Mouse (Mus musculus) limb, embryonic 12.5 days (tissue): ENCODE results near the gene Clmn. TPM values are rescaled to one million over a fixed set of nuclear protein-coding genes. Genes with fewer than 3 reads are reported as not detected.
A peak's percentile ranks its signal among the peaks of the same experiment; 100 is the strongest.

Experiments
- ATAC-seq: fragments of 200-750 bp; cut with Nextera tagmentation; 2 replicates; pipeline ENCODE4 v1.8.0; 2017; ENCODE audit warnings: low read depth, moderate TSS enrichment; ENCODE audit not compliant: insufficient number of reproducible peaks, insufficient read depth, low FRiP score, low TSS enrichment
- H3K27ac ChIP-seq: fragments of 300-500 bp; sonication (generic); 2 replicates; pipeline ENCODE4 v1.5.1; 2016; ENCODE audit warnings: mild to moderate bottlenecking, moderate library complexity
- H3K27me3 ChIP-seq: fragments of 300-500 bp; sonication (generic); 2 replicates; pipeline ENCODE4 v1.6.1; 2016; ENCODE audit warnings: mild to moderate bottlenecking, moderate library complexity
- H3K36me3 ChIP-seq: fragments of 300-500 bp; sonication (generic); 2 replicates; pipeline ENCODE4 v1.6.1; 2016; ENCODE audit warnings: mild to moderate bottlenecking, moderate library complexity
- H3K4me1 ChIP-seq: fragments of 300-500 bp; sonication (generic); replicated peaks from 2 replicates; pipeline ENCODE4 v1.6.1; 2016
- H3K4me2 ChIP-seq: fragments of 300-500 bp; sonication (generic); 2 replicates; pipeline ENCODE4 v1.6.1; 2016; ENCODE audit warnings: mild to moderate bottlenecking, moderate library complexity
- H3K4me3 ChIP-seq: fragments of 300-500 bp; sonication (generic); replicated peaks from 2 replicates; pipeline ENCODE4 v1.5.1; 2016; ENCODE audit warnings: mild to moderate bottlenecking
- H3K9ac ChIP-seq: fragments of 300-500 bp; sonication (generic); replicated peaks from 2 replicates; pipeline ENCODE4 v1.6.1; 2016; ENCODE audit warnings: mild to moderate bottlenecking, moderate library complexity
- H3K9me3 ChIP-seq: fragments of 300-500 bp; sonication (generic); 2 replicates; pipeline ENCODE4 v1.6.1; 2016; ENCODE audit warnings: mild to moderate bottlenecking, moderate library complexity
- WGBS: fragments of 180-500 bp; shearing (Covaris S2); methylation state at CpG from one replicate; pipeline ENCODE4 v1.1.7; 2016; 5-methylcytosine and 5-hydroxymethylcytosine counted together
- polyA plus RNA-seq: library from polyadenylated mRNA; unstranded; fragments of >200 nt; fragmentation: Nextera tagmentation; extraction: Ambion mirVana; gene quantifications from 2 replicates; pipeline ENCODE4 v1.2.1, GENCODE M21; 2016

Gene Clmn
- polyA plus RNA-seq, 1 experiment from 2014 or later: 5.2 TPM

GRCm38 (mm10) chr12:104758066-104758465, 106.8 kb downstream of the Clmn start:
- ATAC-seq: no peak
- H3K4me2 ChIP-seq: no peak overlapping the region
- H3K36me3 ChIP-seq: no peaks in the 10 kb centered on the region
- no peak overlapping the region for H3K9ac ChIP-seq
- H3K4me3 ChIP-seq: no peak overlapping the region
- WGBS: 89% methylated on average over 7 of the region's 7 CpGs
- H3K4me1 ChIP-seq: no peaks in the 10 kb centered on the region
- no peak overlapping the region for H3K27ac ChIP-seq
- no peaks in the 10 kb centered on the region for H3K9me3 ChIP-seq
- no peaks in the 10 kb centered on the region for H3K27me3 ChIP-seq

DNA sequence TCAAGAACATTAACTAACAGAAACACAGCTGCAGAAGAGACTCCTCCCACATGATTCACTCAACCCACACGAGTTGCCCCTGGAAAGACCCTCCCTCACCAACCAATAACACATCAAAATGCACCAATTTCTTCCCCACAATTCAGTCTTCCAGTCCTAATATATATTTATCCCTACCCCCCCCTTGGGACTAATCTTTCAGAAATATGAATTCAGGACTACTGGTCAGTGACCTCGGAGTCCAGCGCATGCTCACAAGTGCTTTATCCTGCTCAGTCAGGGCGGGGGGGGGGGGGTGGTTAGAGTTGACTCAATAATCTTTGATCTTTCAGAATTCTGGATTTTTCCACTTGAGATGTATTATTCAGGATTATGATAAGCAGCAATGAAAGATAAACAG, 111.2 kb downstream of the Clmn start:
- 71% methylated on average over 4 of the region's 4 CpGs for WGBS
- Histone ChIP-seq H3K9ac (no peak overlapping the region), H3K4me1 (peaks cover 25% of the 10 kb centered on the region), H3K9me3 (no peaks in the 10 kb centered on the region), H3K27ac (no peak overlapping the region), H3K4me2 (no peak overlapping the region), H3K36me3 (peaks cover 11% of the 10 kb centered on the region), H3K4me3 (no peak overlapping the region), H3K27me3 (no peaks in the 10 kb centered on the region)
- no peak for ATAC-seq

- no peaks in the 10 kb centered on the region for H3K27me3 ChIP-seq
- peak; percentile 90 for ATAC-seq
- H3K9me3 ChIP-seq: no peaks in the 10 kb centered on the region
- H3K27ac ChIP-seq: peak within 1 kb of the TSS; percentile 92
- H3K4me3 ChIP-seq: peak within 1 kb of the TSS; percentile 97
- H3K36me3 ChIP-seq: peaks cover 13% of the 10 kb centered on the region
- peaks cover 31% of the 10 kb centered on the region for H3K4me1 ChIP-seq
- under 1% methylated on average over 93 of the region's 94 CpGs for WGBS
- H3K4me2 ChIP-seq: peak within 1 kb of the TSS; percentile 92
- H3K9ac ChIP-seq: peak within 1 kb of the TSS; percentile 94
These were observed 112.8 kb downstream of the Clmn start, which contains the start of gene Dicer1 for GRCm38 (mm10) chr12:104751814-104752765. Gene Dicer1, minus strand, starts transcription at chr12:104751952.

DNA sequence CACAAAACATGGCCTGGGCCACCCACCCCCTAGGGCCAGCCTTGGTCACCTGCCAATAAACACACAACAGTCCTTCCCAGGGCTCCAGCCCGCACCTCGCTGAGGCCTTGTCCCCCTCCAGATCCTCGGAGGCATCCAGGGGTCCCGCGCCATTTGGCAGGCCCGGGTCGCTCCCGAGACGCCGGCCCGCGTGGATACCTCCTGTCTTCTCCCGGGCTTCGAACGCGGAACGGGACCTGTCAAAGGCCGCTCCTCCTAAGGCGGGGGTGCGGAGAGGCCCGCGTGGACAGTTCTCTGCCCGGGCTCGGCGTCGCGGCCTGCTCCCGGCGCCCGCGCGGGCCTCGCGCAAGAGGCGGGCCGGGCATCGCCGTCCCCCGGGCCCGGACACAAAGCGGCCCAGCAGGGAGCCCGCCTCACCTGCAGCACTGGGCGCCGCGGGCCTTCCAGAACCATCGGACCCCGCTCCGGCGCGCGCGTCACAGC, 113.5 kb downstream of the Clmn start:
- Histone ChIP-seq H3K4me1 (peaks cover 34% of the 10 kb centered on the region), H3K4me3 (peak overlapping the region; percentile 97), H3K27ac (peak overlapping the region; percentile 92), H3K4me2 (peak overlapping the region; percentile 92), H3K27me3 (no peaks in the 10 kb centered on the region), H3K9me3 (no peaks in the 10 kb centered on the region), H3K36me3 (peaks cover 13% of the 10 kb centered on the region), H3K9ac (peak overlapping the region; percentile 94)
- ATAC-seq: peak; percentile 32
- under 1% methylated on average over 52 of the region's 52 CpGs for WGBS

- H3K36me3 ChIP-seq: peaks cover 13% of the 10 kb centered on the region
- no peak overlapping the region for H3K4me2 ChIP-seq
- peaks cover 36% of the 10 kb centered on the region for H3K4me1 ChIP-seq
- 90% methylated on average over 2 of the region's 2 CpGs for WGBS
- H3K4me3 ChIP-seq: no peak overlapping the region
- H3K9ac ChIP-seq: no peak overlapping the region
- no peak for ATAC-seq
- H3K9me3 ChIP-seq: no peaks in the 10 kb centered on the region
- H3K27ac ChIP-seq: no peak overlapping the region
- no peaks in the 10 kb centered on the region for H3K27me3 ChIP-seq
These were observed 115.9 kb downstream of the Clmn start for GRCm38 (mm10) chr12:104748946-104749345.

GRCm38 (mm10) chr12:104747252-104747651, 117.6 kb downstream of the Clmn start:
- peaks cover 13% of the 10 kb centered on the region for H3K36me3 ChIP-seq
- H3K27ac ChIP-seq: no peak overlapping the region
- ATAC-seq: no peak
- H3K9me3 ChIP-seq: no peaks in the 10 kb centered on the region
- H3K4me1 ChIP-seq: peaks cover 43% of the 10 kb centered on the region
- no peak overlapping the region for H3K4me3 ChIP-seq
- H3K9ac ChIP-seq: no peak overlapping the region
- no peak overlapping the region for H3K4me2 ChIP-seq
- H3K27me3 ChIP-seq: no peaks in the 10 kb centered on the region
- 90% methylated on average over 5 of the region's 5 CpGs for WGBS

GRCm38 (mm10) chr12:104746601-104747000, 118.3 kb downstream of the Clmn start:
- Histone ChIP-seq H3K9ac (no peak overlapping the region), H3K9me3 (no peaks in the 10 kb centered on the region), H3K4me2 (no peak overlapping the region), H3K27me3 (no peaks in the 10 kb centered on the region), H3K4me3 (no peak overlapping the region), H3K4me1 (peaks cover 48% of the 10 kb centered on the region), H3K36me3 (peaks cover 13% of the 10 kb centered on the region), H3K27ac (no peak overlapping the region)
- WGBS: 93% methylated on average over 2 of the region's 2 CpGs
- no peak for ATAC-seq

DNA sequence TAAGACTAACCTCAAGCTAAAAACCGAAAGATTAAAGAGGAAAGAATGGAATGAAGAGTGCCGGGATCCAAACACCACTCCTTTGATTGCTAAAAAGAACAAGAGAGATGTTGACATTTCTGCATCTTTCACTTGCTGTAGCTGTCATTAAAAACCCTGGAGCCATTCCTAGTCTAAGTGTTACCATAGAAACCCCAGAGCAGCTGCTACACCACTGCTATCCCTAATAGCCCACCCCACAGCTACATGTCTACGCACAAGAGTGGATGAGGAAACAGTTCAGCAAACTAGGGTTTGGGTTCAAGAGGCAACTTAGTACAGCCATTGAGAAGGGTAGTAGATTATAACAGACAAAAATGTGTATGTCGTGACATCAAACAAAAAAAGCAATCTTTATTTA, 121.2 kb downstream of the Clmn start:
- H3K4me3 ChIP-seq: no peak overlapping the region
- H3K27ac ChIP-seq: no peak overlapping the region
- H3K27me3 ChIP-seq: no peaks in the 10 kb centered on the region
- H3K4me1 ChIP-seq: peaks cover 48% of the 10 kb centered on the region
- 0 out of 2 replicates have a peak, but pooled peaks cover 2% of the 10 kb centered on the region for H3K36me3 ChIP-seq
- no peak overlapping the region for H3K9ac ChIP-seq
- no peak overlapping the region for H3K4me2 ChIP-seq
- ATAC-seq: no peak
- H3K9me3 ChIP-seq: no peaks in the 10 kb centered on the region
- WGBS: 82% methylated on average over 4 of the region's 4 CpGs

DNA sequence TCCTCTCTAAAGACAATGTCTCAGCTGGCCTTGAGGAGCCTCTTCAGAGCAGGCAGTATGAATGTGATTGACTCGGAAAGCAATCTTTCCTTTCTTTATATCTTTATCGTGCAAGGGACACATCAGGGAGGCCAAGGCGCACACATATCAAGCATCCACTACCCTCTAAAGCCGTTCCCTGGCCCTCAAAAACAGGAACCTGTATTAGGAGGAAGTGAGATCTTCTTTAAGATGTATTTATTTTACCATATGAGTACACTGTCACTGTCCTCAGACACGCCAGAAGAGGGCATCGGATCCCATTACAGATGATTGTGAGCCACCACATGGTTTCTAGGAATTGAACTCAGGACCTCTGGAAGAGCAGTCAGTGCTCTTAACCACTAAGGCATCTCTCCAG, 122.6 kb downstream of the Clmn start:
- peaks cover 7% of the 10 kb centered on the region; the same call in 1 of the 2 replicates for H3K36me3 ChIP-seq
- ATAC-seq: no peak
- H3K9ac ChIP-seq: no peak overlapping the region
- no peak overlapping the region for H3K27ac ChIP-seq
- no peak overlapping the region for H3K4me3 ChIP-seq
- no peaks in the 10 kb centered on the region for H3K9me3 ChIP-seq
- no peaks in the 10 kb centered on the region for H3K27me3 ChIP-seq
- H3K4me1 ChIP-seq: peaks cover 53% of the 10 kb centered on the region
- 83% methylated on average over 6 of the region's 6 CpGs for WGBS
- H3K4me2 ChIP-seq: no peak overlapping the region

DNA sequence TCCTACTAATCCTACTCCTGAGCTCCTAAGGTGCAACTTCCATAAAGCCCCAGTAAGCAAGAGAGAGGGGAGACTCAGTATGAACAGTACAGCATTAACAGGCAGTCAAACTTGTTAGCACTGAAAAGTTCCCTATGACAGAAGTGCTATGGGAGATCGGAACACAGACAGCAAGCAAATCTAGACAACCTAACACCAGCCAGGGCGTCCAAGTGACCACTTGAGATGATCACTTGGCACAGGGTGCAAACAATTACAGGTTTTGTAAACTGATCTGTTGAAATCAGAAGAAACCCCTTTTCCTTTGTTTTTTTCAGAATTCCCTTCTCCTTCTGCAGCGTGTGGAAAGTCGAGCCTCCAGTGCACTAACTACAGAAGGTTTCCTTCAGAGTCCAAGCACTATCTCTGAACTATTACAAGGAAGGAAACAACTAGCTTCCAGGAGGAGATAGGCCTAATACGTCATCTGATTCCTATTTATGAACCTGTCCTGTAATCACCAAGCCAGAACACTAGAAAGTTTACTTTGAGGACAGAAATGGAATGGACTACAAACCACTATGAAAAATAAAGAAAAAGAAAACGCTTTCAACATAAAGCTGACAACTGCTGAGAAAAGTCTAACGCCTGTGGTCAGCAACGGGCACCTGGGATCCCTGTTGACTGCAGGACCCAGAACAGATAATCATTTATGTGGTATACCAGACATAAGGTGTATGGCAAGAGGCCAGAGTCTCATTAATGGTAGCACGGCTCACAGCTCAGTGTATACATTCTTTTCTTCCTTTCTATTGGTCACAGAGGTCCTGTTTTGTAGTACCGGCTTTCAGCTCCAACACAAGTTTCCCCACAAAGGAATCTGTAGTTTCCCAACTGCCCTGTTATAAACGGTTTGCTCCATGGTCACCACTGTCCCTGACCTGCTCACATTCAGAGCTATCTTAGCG, 123.8 kb downstream of the Clmn start:
- H3K4me2 ChIP-seq: peak overlapping the region; percentile 10; the same call in 1 of the 2 replicates
- WGBS: 54% methylated on average over 12 of the region's 12 CpGs
- no peak overlapping the region for H3K4me3 ChIP-seq
- ATAC-seq: no peak
- H3K36me3 ChIP-seq: peaks cover 10% of the 10 kb centered on the region; the same call in 1 of the 2 replicates
- H3K4me1 ChIP-seq: peaks cover 50% of the 10 kb centered on the region
- no peaks in the 10 kb centered on the region for H3K9me3 ChIP-seq
- H3K27ac ChIP-seq: no peak overlapping the region; the same call in 1 of the 2 replicates
- H3K27me3 ChIP-seq: no peaks in the 10 kb centered on the region
- H3K9ac ChIP-seq: no peak overlapping the region

- Histone ChIP-seq H3K27me3 (no peaks in the 10 kb centered on the region), H3K4me3 (no peak overlapping the region), H3K4me1 (peaks cover 47% of the 10 kb centered on the region), H3K9me3 (no peaks in the 10 kb centered on the region), H3K4me2 (no peak overlapping the region), H3K9ac (no peak overlapping the region), H3K27ac (peak overlapping the region; percentile 62; the same call in 1 of the 2 replicates), H3K36me3 (peaks cover 22% of the 10 kb centered on the region)
- no peak for ATAC-seq
- 50% methylated on average over 3 of the region's 3 CpGs for WGBS
These were observed 125.9 kb downstream of the Clmn start for GRCm38 (mm10) chr12:104738931-104739330.
